Mouse (Mus musculus) CD8-positive naive resting alpha-beta T cell, adult 57 days (primary cell): Measurements from ENCODE around the gene Zfp108. TPM values are rescaled to one million over a fixed set of nuclear protein-coding genes. Genes with fewer than 3 reads are reported as not detected.

Experiments
- total RNA-seq: library from RNA; stranded (reverse); gene quantifications from one replicate; pipeline ENCODE4 v1.2.4, GENCODE M21; 2023

The Zfp108 gene
- not detected for total RNA-seq

GRCm38 (mm10) chr7:24254633-24255474 lies at the start of gene Zfp108:
Gene Zfp108 (plus strand): TSS chr7:24254794.

GRCm38 (mm10) chr7:24211343-24211742 lies 43.3 kb upstream of the Zfp108 start, which contains the start of gene Zfp111:
Gene Zfp111 (minus strand): TSS chr7:24211443.

GRCm38 (mm10) chr7:24237040-24237791 lies 17.4 kb upstream of the Zfp108 start, which contains the start of gene Zfp109:
Gene Zfp109 (minus strand): TSS chr7:24237560.

GRCm38 (mm10) chr7:24270288-24270672 lies 15.7 kb downstream of the Zfp108 start, which contains the start of gene Zfp93:
Gene Zfp93 (plus strand): TSS chr7:24270420.

GRCm38 (mm10) chr7:24300771-24301282 lies 46.2 kb downstream of the Zfp108 start, which contains the start of gene Zfp61:
Gene Zfp61 (minus strand): TSS chr7:24301232.

Other genes with a start within 250 kb of the Zfp108 start
- not detected for gene Vmn1r183, start 201.5 kb upstream of the Zfp108 start, total RNA-seq
- gene Zfp180, start 172.9 kb upstream of the Zfp108 start, total RNA-seq, result 33.2 TPM
- gene Zfp112, start 142.5 kb upstream of the Zfp108 start, total RNA-seq, result 4.4 TPM
- 5.7 TPM for gene Zfp235, start 120.6 kb upstream of the Zfp108 start, total RNA-seq
- 0.55 TPM for gene Zfp114, start 79.7 kb upstream of the Zfp108 start, total RNA-seq
- gene Zfp111, start 43.4 kb upstream of the Zfp108 start, total RNA-seq, result 0.24 TPM
- 3.8 TPM for gene Zfp109, start 17.2 kb upstream of the Zfp108 start, total RNA-seq
- 0.98 TPM for gene Zfp93, start 15.6 kb downstream of the Zfp108 start, total RNA-seq
- 10.2 TPM for gene Zfp61, start 46.4 kb downstream of the Zfp108 start, total RNA-seq
- gene Zfp94, start 61.9 kb downstream of the Zfp108 start, total RNA-seq, result 4.7 TPM
- not detected for gene Tescl, start 79.1 kb downstream of the Zfp108 start, total RNA-seq
- not detected for gene Lypd5, start 94.4 kb downstream of the Zfp108 start, total RNA-seq
- gene Kcnn4, start 115.5 kb downstream of the Zfp108 start, total RNA-seq, result 165 TPM
- 134 TPM for gene Smg9, start 144.8 kb downstream of the Zfp108 start, total RNA-seq
- 10.8 TPM for gene Irgc1, start 197.5 kb downstream of the Zfp108 start, total RNA-seq
- 372 TPM for gene Plaur, start 207.7 kb downstream of the Zfp108 start, total RNA-seq
- gene Cadm4, start 227.2 kb downstream of the Zfp108 start, total RNA-seq, result 0.40 TPM